Mouse (Mus musculus): ENCODE measurements around the gene Ceacam5.

Ceacam5 gene

DNA sequence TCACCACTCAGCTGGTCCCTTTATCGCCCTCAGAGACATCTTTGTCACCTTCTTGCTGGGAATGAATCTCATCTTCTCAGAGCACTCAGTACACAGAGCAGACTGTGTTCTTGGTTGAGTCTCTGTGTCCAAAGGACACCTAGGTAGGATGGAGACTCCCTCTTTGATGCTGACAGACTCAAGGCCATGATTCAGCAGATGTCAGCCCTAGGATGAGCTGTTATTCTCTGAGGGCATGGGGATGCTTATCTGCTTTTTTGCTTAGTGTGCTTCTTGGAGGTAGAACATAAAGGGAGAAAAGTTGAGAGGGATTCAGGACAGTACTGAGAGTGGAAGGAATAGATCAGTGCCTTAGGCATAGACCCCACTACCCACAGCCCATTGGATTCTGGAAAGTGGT is at the start of gene Ceacam5:
Gene Ceacam5 (plus strand): TSS at position 301 of the 400 bp plus-strand sequence.
- no peak for DNase-seq (ENCODE audit: low spot score)

All from layer of hippocampus, adult 9-10 months (tissue).